Mouse (Mus musculus): ENCODE data around the gene Fancg. TPM values are rescaled to one million over a fixed set of nuclear protein-coding genes. Genes with fewer than 3 reads are reported as not detected.

Gene Fancg
- total RNA-seq (2021) (1 to 10 TPM; 7.7 to 8.9 TPM), polyA plus RNA-seq (2012; rRNA removed) (10.8 and 13.5 TPM in 2 replicates)
- long read RNA-seq, partial matches to known transcripts: 0 of 7 reads
- long read RNA-seq, other reads (novel, unspliced or antisense): 3 of 7 reads

GRCm38 (mm10) chr4:43010161-43011038 is at the start of gene Fancg:
TSS of gene Fancg (minus strand) at chr4:43010506.
- DNase-seq: peak; percentile 90

- DNase-seq: no peak
These were observed 49.4 kb upstream of the Fancg start for GRCm38 (mm10) chr4:43059697-43060096.

- DNase-seq: peak; percentile 98
These were observed 48.7 kb upstream of the Fancg start, which contains the start of gene Unc13b for GRCm38 (mm10) chr4:43058753-43059654. TSS of gene Unc13b (plus strand) at chr4:43058953.

DNA sequence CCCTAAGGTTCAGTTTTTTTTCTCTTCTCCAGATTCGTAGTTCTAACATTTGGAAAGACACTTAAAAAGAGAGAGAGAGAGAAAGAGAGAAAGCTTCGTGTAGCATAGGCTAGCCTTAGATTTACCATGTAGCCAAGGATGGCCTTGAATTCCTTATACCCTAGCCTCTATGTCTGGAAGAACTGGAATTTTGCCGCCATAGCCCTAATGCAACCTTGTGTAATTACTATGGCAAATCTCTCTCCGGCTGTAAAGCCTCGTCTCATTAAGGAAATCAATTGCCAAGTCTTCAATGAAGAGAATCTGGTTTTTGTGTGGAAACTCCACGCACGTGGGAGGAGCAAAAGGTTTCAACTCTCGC is 48.1 kb upstream of the Fancg start:
- DNase-seq: no peak

DNA sequence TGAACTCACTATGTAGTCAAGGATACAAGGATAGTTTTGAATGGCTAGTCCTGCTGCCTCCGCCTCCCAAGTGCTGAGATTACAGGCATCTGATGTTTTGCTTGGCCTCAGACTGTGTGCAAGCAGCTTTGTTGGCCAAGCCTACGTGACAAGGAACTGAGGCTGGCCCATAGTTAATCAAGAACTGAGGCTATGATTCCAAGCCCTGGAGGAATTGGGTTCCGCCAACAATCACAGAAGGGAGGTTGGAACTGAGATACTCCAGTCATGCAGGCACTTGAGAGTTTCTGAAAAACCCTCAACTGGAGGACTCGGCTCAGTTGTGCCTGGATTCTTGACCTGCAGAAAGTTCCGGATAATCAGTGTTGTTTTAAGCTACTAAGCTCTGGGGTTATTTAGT is 47.3 kb upstream of the Fancg start:
- DNase-seq: no peak

DNA sequence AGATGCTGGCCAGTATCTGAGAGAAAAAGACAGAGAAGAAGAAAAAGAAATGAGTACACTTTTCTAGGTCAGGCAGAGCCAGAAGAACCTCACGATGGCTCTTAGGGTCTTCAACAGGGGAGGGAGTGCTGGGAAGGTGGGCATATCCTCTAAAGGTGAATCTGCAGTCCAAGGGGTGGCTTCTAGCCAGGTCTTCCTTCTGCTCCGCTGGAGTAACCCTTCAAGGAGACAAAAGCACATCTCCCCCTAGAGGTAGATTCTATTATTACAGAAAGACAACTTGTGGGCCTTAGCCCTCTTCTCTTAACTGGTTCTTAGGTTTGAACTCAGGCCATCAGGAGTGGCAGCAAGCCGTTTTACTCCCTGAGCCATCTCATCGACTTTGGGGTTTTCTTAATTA is 42.3 kb upstream of the Fancg start:
- DNase-seq: no peak

GRCm38 (mm10) chr4:43047231-43047630 is 36.9 kb upstream of the Fancg start:
- peak; percentile 77 for DNase-seq

DNA sequence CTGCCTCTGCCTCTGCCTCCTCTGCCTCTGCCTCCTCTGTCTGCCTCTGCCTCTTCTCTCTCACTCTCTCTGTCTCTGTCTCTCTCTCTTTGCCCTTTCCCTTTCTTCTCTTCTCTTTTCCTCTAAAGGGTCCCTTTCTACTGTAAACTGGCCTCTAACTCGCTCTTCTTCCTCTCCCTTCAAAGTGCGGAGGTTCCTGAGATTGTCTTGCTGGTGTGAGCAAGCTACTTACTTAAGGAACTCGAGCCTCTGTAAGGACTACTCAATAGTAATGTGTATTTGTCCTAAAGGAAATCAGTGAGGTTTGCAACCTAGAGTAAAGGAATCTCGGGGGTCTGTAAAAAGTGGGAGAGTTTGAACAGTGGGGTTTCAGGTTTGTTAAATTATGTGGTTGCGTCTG is 36.3 kb upstream of the Fancg start:
- no peak for DNase-seq

GRCm38 (mm10) chr4:43045659-43046302 is 35.5 kb upstream of the Fancg start, which contains the start of gene Fam214b:
TSS of gene Fam214b (minus strand) at chr4:43046220.
- peak; percentile 99 for DNase-seq

GRCm38 (mm10) chr4:43045285-43045658 is 35.0 kb upstream of the Fancg start:
- DNase-seq: no peak

DNA sequence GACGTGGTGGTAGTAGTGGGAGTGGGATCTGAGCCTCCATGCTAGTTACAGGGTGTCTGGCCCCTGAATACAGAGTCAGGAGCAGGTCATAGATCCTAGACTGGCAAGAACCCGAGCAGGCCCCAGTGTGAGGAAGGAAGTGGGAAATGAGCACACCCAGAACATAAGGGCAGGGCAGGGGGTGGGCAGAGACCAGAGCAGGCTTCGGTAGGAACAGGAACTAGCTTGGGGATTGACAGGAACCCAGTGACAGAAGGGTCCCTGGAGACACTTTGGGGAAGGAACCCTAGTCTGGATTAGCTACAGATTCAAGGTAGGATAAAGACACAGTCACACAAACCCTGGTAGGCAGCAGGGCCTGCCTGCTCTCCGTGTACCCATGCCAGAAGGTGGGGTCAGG is 34.4 kb upstream of the Fancg start:
- peak; percentile 52 for DNase-seq

- peak; percentile 86 for DNase-seq
These were observed 33.5 kb upstream of the Fancg start for GRCm38 (mm10) chr4:43043644-43044357.

DNA sequence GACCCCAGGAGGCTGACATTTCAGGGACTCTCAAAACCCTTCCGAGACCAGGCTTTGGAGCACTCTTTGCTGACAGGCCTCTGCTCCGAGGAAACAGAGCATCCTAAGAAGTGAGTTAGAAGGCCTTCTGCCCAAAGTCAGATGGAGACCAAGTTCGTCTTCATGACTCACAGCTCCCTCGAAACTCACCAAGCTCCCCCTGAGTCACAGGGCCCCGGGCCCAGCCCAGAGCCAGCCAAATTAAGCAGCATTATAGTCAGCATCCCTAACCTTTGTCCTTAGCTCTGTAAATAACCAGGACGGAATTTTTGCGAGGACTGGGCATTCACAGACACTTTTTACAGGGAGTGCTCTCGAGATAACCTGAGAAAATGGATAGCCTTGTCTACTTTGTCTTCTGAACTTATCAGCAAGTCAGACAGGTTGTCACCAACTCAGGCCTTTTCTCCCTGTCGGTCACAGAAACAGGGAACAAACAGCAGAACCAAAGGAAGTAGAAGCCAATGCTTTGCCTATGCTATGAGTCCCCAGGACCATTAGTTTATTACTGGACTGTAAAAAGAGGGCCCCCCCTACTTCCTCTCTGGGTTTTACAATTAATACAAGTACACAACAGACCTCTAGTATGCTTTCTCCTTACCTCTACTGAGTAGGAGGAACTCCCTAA is 30.7 kb upstream of the Fancg start:
- peak; percentile 79 for DNase-seq

DNA sequence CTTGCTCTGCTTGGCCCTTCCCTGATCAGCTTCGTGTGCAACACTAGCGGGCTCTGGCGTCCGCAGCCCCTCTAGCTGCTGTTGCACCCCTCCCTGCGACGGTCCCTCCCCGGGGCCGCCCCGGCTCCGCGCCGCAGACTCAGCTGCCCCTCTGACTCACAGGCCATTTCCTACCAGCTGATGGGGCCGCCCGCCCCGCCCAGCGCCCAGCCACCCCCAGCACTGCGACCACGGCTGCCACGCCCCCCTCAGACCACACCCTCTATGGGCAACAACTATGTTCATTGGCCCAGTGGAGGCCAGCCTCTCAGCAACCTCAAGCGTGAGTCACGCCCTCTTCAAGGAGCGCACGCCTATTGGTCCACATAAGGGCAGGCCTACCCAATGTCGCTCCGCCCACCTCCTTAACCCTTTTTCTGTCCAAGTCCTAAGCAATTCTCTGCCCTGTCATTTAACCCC is 29.8 kb upstream of the Fancg start:
- DNase-seq: peak; percentile 98

GRCm38 (mm10) chr4:43039609-43040008 is 29.3 kb upstream of the Fancg start:
- DNase-seq: no peak

DNA sequence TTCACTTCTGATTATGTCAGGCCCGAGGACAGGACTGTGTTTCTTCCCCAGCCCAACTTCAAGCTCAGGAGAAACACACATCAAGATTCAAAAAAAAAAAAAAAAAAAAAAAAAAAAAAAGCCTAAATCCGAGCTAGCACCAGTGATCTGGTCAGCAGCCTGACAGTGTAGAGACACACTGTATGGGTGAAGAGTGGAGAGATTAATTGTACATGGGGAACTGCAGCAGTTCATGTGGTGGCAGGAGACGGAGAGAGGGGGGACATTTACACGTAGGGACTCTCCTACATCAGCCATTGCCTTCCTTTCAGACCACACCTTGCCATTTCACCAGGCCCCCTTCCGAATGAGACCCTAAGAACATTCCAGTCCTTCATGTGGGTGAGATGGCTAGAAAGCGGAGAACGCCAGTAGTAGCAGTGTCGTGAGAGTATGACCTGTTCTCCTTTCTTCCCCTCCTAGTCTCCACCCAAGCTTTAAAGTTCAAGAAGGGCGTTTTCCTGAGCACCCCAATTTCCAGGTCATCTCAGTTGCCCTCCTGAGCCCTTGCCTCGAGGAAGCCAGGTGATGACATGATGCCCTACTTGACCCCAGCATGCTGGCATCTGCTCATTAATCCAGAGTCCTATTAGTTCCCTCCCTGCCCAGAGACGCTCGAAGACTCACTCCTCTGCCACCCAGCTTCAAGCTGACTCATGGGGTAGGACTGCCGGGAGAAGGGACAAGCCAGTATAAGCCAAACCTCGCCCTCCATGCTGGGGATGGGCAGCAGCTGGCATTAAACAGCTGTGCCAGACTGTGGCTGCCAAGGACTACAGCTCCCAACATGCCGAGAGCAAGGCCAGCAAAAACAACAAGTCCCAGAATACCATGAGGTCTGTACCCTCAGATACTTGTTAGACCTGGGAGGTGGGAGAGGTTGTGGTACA is 28.5 kb upstream of the Fancg start:
- DNase-seq: peak; percentile 91

- no peak for DNase-seq
These were observed 27.7 kb upstream of the Fancg start for GRCm38 (mm10) chr4:43037860-43038566.

DNA sequence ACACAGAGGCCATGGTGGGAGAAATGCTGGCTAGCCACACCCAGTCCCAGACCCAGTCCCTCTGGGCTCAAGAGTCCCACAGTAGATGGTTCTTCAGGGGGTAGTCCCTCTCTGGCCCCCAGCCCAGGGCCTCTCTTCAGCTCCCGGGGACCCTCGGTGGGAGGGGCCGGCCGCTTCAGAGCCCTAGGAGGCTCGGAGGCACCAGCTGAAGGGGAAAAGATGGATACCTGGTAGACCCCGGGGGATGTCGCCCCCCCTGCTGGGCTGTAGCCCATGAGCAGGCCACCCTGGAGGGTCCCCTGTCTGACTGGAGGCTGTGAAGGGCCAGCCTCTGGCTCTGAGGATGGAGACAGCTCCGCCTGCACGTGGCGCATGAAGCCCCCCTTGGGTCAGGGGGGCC is 26.1 kb upstream of the Fancg start:
- no peak for DNase-seq

GRCm38 (mm10) chr4:43035851-43036250 is 25.5 kb upstream of the Fancg start:
- no peak for DNase-seq

Measured in adrenal gland, adult 2 months (tissue).